Mouse (Mus musculus) layer of hippocampus, adult 11-12 months (tissue): ENCODE measurements around the gene Ap4e1.

Experiments
- DNase-seq: peaks from one replicate; pipeline ENCODE4 v3.0.0; 2022; ENCODE audit warnings: low spot score

Gene Ap4e1

DNA sequence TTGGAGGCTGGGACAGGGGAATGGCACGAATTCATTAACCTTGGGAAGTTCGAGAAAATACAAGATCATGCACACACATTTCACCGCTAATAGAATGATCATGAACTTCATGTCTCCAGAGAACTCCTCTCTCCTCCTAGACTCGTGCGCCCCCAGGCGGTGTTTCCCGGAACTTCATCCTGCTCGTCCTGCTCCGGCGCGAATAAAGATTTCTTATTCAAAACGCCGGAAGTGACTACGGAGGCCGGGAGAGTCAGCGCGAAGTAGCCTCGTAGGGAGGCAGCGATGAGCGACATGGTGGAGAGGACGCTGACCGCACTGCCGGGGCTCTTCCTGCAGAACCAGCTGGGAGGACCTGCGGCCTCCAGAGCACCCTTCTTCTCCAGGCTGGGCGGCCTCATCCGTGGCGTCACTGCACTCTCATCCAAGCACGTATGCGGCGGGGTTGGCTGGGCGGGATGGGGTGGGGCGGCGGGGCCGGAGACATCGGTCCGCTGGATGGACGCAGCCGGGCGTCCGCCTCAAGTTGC lies at the start of gene Ap4e1:
Gene Ap4e1 (plus strand): TSS at position 249 of the 530 bp plus-strand sequence.
- DNase-seq = peak; percentile 97

DNA sequence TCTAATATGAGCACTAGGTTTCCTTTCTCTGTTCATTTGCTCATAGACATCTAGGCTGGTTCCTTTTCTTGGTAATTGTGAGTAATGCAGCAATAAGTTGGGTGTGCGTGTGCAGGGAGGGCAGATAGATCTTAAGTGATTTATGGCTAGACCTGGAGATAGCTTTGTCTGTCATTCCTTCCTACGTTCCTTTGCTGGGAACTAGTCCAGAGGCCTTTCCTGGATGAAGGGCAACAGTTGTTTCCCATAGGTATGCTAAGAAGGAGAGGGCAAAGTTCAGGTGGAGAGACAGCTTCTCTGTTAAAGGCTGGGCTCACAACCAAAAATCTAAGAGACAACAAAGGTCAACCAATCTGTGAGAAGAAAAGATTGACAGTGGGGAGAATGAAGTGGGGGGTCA lies 46.8 kb upstream of the Ap4e1 start:
- no peak for DNase-seq

GRCm38 (mm10) chr2:126977428-126977827 lies 31.1 kb upstream of the Ap4e1 start:
- no peak for DNase-seq

DNA sequence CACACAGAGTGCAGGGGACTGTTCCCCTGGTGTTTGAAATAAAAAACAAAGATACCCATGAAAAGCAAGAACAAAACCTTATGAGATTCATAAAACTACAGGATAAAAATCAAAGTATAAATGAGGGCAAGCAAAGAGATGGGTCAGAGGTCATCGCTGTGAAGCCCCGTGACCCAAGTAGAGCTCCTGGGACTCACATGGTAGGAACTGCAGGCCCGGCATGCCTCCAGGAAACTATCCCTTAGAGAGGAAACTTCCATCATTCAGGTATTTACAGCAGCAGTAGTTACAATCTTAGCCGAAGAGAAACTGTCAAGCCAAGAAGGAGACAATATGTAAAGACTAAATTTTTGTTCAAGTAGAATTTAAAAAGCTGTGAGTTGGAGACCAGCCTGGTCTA lies 25.3 kb upstream of the Ap4e1 start:
- no peak for DNase-seq

DNA sequence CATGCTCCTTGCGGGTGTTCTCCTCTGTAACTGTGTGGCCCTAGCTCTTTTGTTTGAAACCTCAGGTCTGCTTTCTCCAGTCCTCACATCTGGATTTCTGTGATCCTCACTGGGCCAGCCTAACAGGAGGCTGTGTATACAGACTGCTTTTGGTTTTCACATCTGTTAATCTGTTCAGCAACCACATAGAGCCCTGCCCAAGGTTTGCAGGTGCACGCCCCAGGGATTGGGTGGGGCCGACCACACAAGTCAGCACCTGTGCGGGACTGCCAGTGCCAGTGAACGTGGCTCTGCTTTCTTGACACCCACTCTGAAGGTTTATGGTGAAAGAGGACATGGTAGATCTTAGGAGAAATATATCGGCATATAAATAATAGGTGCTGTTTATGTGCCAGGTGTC lies 18.6 kb upstream of the Ap4e1 start:
- DNase-seq = no peak

DNA sequence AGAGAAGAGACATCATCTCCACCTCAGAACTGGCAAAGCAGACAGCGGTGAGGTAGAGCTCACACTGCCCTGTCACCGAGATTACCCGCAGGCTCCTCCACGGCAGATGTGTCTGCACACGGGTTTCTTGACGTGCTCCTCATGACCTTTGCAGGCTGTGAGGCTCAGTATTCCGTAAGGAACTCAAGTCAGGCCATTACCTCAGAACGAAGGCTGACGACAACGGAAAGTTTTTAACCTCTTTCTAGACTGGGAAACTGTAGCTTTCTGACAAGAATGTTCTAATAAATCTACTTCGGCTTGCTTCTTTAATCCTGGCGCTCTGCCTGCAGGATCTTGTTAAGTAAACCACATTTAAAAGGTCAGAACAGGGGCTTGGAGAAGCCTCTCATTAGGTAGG lies 15.8 kb upstream of the Ap4e1 start:
- DNase-seq = no peak

DNA sequence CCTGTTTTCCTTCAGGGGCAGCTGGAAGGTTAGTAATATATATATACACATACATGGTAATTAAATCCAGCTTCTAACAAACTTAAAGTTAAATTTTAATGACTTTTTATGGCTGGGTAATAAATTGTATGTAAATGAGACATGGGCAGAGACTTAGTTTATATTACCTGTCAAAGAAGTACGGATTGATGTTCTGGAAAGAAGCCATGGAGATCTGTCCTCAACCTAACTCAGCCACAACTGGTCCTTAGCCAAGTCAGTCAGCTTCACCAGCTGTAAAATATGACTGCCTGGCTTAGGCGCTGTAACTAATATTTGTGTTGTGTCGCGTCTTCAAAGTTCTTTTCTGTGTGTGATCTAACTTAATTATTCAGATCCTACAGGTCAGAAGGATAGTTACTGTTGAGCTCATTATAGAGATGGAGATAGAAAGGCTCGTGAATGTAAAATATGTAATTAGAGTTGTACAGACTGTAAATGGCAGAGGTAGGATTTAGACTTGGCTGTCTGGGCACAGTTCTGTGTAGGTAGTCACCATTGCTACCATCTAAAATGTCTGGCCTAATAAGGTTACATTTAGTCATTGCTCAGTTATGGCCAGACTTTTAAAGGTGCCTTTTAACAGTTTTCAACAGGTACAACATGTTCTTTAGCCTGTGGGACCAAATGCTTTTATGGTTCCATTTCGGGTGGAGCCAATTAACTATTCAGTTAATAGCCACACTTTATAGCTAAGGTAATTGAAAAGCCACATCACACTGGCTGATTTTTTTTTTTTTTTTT lies 13.9 kb upstream of the Ap4e1 start:
- no peak for DNase-seq

- peak; percentile 72 for DNase-seq
Measured at GRCm38 (mm10) chr2:126996737-126997136, 11.8 kb upstream of the Ap4e1 start.

DNA sequence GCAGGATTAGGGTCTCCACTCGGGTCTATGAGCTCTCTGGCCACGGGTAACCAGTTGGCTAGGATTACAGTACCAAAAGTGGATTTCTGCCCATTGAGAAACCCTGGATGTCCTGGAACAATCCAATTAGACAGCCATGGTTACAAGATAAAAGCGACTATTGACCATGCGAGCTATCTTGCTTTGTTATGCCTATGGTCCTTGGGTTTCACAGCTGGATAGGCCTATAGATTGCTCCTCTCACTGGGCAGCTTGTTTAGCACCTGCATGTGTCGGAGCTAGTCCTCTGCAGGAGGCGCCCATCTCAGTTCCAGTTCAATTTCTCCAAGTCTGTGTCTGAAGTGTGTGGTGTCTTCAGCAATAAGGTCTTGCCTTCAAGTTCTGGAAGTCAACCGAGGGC lies 10.3 kb upstream of the Ap4e1 start:
- no peak for DNase-seq

DNA sequence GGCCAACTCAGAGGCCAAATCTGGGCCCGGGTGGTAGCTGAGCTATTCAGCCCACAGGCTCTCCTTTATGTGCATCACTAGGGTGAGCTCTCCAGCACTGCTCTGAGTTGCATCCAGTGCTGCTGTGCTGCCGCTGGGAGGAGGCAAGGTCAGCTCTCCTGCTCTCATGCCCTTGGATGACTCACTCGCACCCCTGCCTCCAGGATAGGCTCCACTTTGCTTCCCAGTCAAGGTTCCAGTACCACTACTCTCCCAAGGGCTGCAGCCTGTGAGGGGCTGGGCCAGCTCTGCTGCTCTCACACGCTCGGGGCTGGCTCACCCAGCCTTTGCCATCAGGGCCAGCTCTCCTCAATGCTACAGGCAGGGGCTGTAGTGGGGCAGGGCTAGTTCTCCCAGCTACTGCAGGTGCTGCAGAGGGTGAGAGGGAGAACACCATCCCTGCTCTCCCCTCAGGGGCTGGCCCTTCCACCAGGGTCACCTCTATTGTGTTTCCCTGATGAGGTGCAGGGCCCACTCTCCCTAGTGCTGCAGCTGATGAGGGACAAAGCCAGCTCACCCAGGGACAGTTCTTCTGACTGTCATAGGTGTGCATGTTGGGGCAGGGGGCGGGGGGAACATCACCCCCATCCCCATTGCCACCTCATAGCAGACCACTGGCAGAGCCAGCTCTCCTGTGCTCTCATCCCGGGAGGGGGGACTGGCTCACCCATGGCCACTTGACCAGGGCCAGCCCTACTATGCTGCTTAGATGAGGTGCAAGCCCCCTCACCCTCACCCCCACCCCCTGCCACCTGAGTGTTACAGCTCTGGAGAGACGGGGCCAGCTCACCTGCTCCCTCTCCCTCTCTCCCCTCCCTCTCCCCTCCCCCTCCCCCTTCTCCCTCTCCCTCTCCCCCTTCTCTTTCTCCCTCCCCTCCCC lies 7.9 kb upstream of the Ap4e1 start:
- no peak for DNase-seq

DNA sequence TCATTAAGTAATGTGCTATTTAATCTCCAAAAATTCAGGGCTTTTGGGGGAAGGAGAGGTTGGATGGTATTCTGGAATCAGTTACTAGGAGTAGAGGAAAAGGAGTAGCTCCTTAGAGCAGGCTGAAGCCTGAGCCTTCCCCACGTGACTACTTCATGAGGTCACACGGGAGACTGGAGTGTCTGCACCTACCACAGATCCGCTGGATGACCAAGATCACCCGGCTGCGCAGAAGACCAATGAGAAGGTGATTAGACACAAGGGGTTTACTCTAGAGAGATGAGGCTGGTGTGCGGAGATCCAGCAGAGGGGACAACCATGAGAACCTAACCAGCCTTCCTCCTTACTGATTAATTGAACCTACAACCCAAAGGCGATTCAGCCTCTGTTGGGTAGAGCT lies 4.5 kb upstream of the Ap4e1 start:
- no peak for DNase-seq

DNA sequence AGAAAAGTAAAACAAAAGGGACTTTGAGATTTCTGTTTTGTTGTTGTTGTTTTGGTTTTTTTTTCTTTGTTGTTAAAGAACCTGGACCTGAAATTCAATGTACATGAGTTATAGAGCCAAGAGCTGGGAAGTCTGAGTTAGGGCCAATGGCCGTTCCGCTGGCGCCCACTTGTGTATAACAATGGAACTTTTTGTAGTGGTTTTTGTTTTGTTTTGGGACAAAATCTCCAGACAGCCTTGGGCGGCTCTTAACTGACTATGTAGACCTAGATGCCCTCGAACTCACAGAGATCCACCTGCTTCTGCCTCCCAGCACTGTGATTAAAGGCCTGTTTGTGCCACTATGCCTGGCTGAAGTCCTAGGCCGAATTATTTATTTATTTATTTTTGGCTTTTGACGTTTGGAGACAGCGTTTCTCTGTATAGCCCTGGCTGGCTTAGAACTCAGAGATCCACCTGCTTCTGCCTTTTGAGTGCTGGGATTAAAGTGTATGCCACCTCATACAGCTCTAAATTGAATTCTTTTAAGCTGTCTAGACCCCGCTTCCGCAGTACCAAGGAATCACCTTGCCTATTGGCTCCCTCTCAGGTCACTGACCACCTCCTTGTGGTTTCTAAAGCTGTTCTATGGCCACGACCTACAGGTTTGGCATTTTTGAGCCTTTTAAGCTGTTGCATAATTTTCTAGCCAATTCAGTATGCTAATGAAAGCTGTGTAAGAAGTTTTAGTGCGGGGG lies 1.7 kb upstream of the Ap4e1 start:
- DNase-seq = peak; percentile 56

DNA sequence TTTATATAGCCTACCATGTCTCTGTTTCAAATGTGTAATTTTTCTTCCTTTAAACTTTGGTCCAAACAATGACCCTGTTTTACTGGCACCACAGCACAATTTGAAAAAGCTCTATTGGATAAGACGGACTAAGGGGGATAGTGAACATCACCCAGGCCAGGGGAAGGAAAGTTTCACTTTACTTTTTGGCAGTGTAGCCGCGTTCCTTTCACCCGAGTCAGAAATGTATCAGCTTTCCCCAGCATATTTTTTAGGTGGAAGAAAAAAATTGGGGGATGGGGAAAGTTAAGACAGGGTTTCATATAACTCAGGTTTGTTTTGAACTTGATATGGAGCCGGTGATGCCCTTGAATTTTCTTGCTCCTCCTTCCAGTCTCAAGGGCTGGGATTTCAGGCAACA lies 1.0 kb upstream of the Ap4e1 start:
- DNase-seq = no peak

DNA sequence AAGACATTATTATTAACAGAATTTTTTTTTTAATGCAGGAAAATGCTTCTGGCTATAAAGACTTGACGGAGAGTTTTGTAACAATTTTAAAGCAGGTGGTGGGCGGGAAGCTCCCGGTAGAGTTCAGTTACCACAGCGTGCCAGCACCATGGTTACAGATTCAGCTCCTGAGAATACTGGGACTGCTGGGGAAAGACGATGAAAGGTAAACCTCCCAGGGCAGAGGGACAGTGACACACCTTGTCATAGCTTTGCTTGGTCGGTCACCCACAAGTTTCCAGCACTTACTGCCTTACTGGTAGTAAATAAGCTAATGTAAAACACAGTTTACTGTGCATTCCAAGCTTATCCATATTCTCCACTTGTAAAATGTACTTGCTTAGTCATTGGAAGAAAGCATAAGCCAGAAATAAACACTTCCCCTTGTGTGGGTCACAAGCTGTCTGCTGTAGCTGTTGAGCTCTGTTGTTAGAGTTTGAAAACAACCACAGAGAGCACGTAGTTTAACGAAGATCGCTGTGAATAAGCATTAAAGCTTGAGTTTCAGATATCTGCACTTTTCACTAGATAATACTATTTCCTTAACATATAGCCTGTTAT lies 26.6 kb downstream of the Ap4e1 start:
- DNase-seq = peak; percentile 52

DNA sequence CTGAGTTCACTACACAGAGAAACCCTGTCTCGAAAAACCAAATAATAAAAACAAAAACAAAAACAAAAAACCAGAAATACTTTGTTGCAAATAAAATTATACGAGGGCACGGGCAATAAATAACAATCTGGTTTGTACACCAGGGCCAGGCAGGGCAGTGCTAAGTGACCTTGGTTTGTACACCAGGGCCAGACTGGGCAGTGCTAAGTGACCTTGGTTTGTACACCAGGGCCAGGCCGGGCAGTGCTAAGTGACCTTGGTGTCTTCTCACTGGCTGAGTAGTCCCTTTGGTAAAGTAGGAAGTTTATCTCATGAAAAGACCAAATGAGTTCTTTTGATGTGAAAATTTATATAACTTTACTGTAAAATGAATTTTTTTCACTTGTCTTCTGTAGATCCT lies 28.8 kb downstream of the Ap4e1 start:
- no peak for DNase-seq

- DNase-seq = no peak
Measured at GRCm38 (mm10) chr2:127061471-127061870, 53.0 kb downstream of the Ap4e1 start.

DNA sequence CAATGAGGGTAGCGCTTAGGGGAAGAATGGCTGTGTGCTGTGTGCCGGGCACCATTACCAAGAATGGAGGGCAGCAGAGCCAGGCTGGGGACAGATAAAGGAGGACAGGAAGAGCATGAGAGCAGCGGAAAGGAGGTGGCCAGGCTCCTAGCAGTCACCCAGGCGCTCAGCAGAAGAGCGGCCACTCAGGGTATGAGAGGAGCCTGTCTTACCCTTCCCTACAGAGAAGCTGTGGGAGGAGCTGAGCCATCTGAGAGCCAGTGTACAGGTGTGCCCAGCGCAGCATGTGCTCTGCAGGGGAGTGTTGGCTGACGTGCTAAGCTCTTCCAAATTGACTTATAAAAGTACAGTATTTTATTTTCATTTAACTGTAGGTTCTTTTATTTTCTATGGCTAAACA lies 60.3 kb downstream of the Ap4e1 start:
- no peak for DNase-seq

DNA sequence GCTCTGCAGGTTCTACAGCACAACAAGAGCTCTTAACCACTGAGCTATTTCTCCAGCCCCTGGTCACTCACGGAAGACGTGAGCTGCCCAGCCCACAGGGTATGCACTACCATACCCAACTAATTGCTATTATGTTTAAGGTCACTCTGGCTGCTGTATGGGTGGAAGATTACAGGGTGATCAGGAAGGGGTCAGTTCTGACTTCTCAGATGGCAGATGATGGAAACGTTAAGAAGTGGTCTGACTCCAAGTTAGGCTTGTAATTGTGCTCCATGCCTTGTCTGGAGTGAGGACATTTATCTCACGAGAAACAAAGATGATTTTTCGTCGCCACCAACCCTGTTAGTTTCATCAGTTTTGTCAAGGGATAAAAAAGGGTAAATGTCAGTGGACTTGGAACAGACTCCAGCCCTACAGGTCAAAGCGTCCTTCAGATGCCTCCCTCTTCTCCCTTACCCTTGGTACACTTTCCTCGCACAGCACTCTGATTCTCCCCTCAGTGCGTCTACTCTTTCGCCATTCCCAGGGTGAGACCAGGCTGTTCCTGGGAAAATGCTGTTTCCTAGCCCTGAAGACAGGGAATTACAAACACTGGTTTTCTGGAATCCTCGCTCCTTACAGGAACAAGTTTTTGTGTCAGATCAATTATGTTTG lies 61.4 kb downstream of the Ap4e1 start:
- no peak for DNase-seq

DNA sequence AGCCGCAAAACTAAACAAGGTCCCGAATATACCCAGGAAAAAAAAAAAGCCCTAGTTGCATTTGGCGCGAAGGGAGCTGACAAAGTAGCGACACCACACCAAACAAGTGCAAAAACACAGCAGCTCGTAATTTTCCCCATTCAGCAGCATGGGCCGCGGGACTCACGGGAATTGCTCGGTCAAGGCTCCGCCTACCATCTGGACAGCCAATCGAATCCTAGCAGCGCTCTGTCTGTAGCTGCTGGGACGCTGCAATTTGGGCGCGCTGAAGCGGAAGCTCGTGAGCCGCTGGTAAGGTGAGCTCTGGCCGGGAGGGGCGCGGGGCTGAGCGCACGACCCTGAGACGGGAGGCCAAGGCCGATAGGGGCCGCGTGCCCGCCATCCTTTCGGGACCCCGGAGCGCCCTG lies 61.9 kb downstream of the Ap4e1 start, which contains the start of gene Blvra:
Gene Blvra (plus strand): TSS at position 231 of the 407 bp plus-strand sequence.
- peak; percentile 83 for DNase-seq

GRCm38 (mm10) chr2:127070879-127071278 lies 62.4 kb downstream of the Ap4e1 start:
- no peak for DNase-seq

DNA sequence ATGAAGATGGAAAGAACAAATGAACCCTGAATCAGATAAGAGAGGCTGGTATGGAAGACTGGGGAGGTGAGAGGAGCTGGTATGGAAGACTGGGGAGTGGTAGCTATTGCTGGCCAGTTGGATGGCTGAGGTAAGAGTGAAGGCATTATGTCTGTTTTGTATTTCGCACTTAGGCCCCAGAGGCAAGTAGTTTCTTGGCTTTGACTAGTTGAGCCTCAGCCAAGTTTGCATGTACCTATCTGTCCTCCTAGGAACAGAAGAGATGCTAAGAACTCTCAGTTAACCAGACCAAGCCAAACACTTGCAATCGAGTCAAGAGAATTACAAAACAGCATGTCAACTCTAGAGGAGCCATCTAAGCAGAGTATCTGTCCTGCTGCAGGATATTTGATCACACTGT lies 65.6 kb downstream of the Ap4e1 start:
- DNase-seq = no peak
